Mouse (Mus musculus): Measurements from ENCODE around the gene Lgr4. TPM values are rescaled to one million over a fixed set of nuclear protein-coding genes. Genes with fewer than 3 reads are reported as not detected.

Lgr4 gene
- polyA plus RNA-seq, 2 experiments: 3.0 to 3.9 TPM

- H3K27ac ChIP-seq: no peak overlapping the region
- no peak overlapping the region for H3K4me2 ChIP-seq (ENCODE audit: low read depth)
- no peak overlapping the region for H3K9ac ChIP-seq (replicated peaks)
- H3K27me3 ChIP-seq (ENCODE audit: control insufficient read depth, insufficient read depth, low read length): no peaks in the 10 kb centered on the region
- WGBS (ENCODE audit: insufficient replicate concordance): 82% methylated on average over 4 of the region's 4 CpGs
- peaks cover 3 to 9% of the 10 kb centered on the region in 2 experiments; a peak in 3 of 4 replicates for H3K4me1 ChIP-seq (replicated peaks; ENCODE audit: control insufficient read depth in 2 of 2, insufficient read depth in 2 of 2, low read length in 1 of 2)
- ATAC-seq (ENCODE audit: insufficient read depth) (no peak), DNase-seq (ENCODE audit: low read depth in 3 of 3, low spot score in 3 of 3) (no peak)
- H3K4me3 ChIP-seq (ENCODE audit: insufficient read depth in 1 of 2, low read depth in 2 of 2, low read length in 2 of 2): no peak overlapping the region
- no peaks in the 10 kb centered on the region for H3K9me3 ChIP-seq (ENCODE audit: control insufficient read depth, low read length)
- no peaks in the 10 kb centered on the region for H3K36me3 ChIP-seq (replicated peaks; ENCODE audit: control insufficient read depth, insufficient read depth, low read depth)
- TF ChIP-seq EP300 (IDR thresholded peaks at IDR 0.05; ENCODE audit: low read depth): no peak
- TF ChIP-seq CTCF (IDR thresholded peaks at IDR 0.05; ENCODE audit: low read depth): no peak
Observed at GRCm38 (mm10) chr2:109926984-109927383, 9.5 kb downstream of the Lgr4 start.

GRCm38 (mm10) chr2:109927446-109927845, 10.0 kb downstream of the Lgr4 start:
- Histone ChIP-seq H3K36me3 (replicated peaks; ENCODE audit: control insufficient read depth, insufficient read depth, low read depth) (no peaks in the 10 kb centered on the region), H3K27me3 (ENCODE audit: control insufficient read depth, insufficient read depth, low read length) (no peaks in the 10 kb centered on the region), H3K4me1 (replicated peaks; ENCODE audit: control insufficient read depth in 2 of 2, insufficient read depth in 2 of 2, low read length in 1 of 2) (peaks cover 3 to 9% of the 10 kb centered on the region in 2 experiments; a peak in 3 of 4 replicates), H3K9me3 (ENCODE audit: control insufficient read depth, low read length) (no peaks in the 10 kb centered on the region), H3K4me3 (ENCODE audit: insufficient read depth in 1 of 2, low read depth in 2 of 2, low read length in 2 of 2) (no peak overlapping the region), H3K27ac (no peak overlapping the region), H3K9ac (replicated peaks) (no peak overlapping the region), H3K4me2 (ENCODE audit: low read depth) (no peak overlapping the region)
- DNase-seq (ENCODE audit: low read depth in 3 of 3, low spot score in 3 of 3) (no peak), ATAC-seq (ENCODE audit: insufficient read depth) (no peak)
- no peak for TF ChIP-seq CTCF (IDR thresholded peaks at IDR 0.05; ENCODE audit: low read depth)
- TF ChIP-seq EP300 (IDR thresholded peaks at IDR 0.05; ENCODE audit: low read depth): no peak
- 75% methylated on average over 7 of the region's 7 CpGs for WGBS (ENCODE audit: insufficient replicate concordance)

GRCm38 (mm10) chr2:109927876-109928275, 10.4 kb downstream of the Lgr4 start:
- no peak overlapping the region for H3K27ac ChIP-seq
- no peaks in the 10 kb centered on the region for H3K27me3 ChIP-seq (ENCODE audit: control insufficient read depth, insufficient read depth, low read length)
- no peak overlapping the region for H3K4me3 ChIP-seq (ENCODE audit: insufficient read depth in 1 of 2, low read depth in 2 of 2, low read length in 2 of 2)
- ATAC-seq (ENCODE audit: insufficient read depth): no peak
- H3K36me3 ChIP-seq (replicated peaks; ENCODE audit: control insufficient read depth, insufficient read depth, low read depth): no peaks in the 10 kb centered on the region
- H3K9ac ChIP-seq (replicated peaks): no peak overlapping the region
- DNase-seq (ENCODE audit: low read depth in 3 of 3, low spot score in 3 of 3): no peak
- H3K4me2 ChIP-seq (ENCODE audit: low read depth): no peak overlapping the region
- H3K9me3 ChIP-seq (ENCODE audit: control insufficient read depth, low read length): no peaks in the 10 kb centered on the region
- TF ChIP-seq EP300 (IDR thresholded peaks at IDR 0.05; ENCODE audit: low read depth) (no peak), CTCF (IDR thresholded peaks at IDR 0.05; ENCODE audit: low read depth) (no peak)
- peaks cover 3 to 9% of the 10 kb centered on the region in 2 experiments; a peak in 3 of 4 replicates for H3K4me1 ChIP-seq (replicated peaks; ENCODE audit: control insufficient read depth in 2 of 2, insufficient read depth in 2 of 2, low read length in 1 of 2)

GRCm38 (mm10) chr2:109928791-109929190, 11.3 kb downstream of the Lgr4 start:
- TF ChIP-seq EP300 (IDR thresholded peaks at IDR 0.05; ENCODE audit: low read depth): no peak
- TF ChIP-seq CTCF (IDR thresholded peaks at IDR 0.05; ENCODE audit: low read depth): no peak
- ATAC-seq (ENCODE audit: insufficient read depth) (no peak), DNase-seq (ENCODE audit: low read depth in 3 of 3, low spot score in 3 of 3) (no peak)
- Histone ChIP-seq H3K27ac (no peak overlapping the region), H3K36me3 (replicated peaks; ENCODE audit: control insufficient read depth, insufficient read depth, low read depth) (no peaks in the 10 kb centered on the region), H3K9me3 (ENCODE audit: control insufficient read depth, low read length) (no peaks in the 10 kb centered on the region), H3K9ac (replicated peaks) (no peak overlapping the region), H3K4me3 (ENCODE audit: insufficient read depth in 1 of 2, low read depth in 2 of 2, low read length in 2 of 2) (no peak overlapping the region), H3K4me1 (replicated peaks; ENCODE audit: control insufficient read depth in 2 of 2, insufficient read depth in 2 of 2, low read length in 1 of 2) (peaks cover 3 to 11% of the 10 kb centered on the region in 2 experiments; a peak in 3 of 4 replicates), H3K27me3 (ENCODE audit: control insufficient read depth, insufficient read depth, low read length) (no peaks in the 10 kb centered on the region), H3K4me2 (ENCODE audit: low read depth) (no peak overlapping the region)
- WGBS (ENCODE audit: insufficient replicate concordance): 70% methylated on average over 4 of the region's 4 CpGs

- ATAC-seq (ENCODE audit: insufficient read depth): peak; percentile 53
- H3K27ac ChIP-seq: no peak overlapping the region
Observed at GRCm38 (mm10) chr2:109929256-109929655, 11.8 kb downstream of the Lgr4 start.

More at GRCm38 (mm10) chr2:109929256-109929655, 11.8 kb downstream of the Lgr4 start:
- DNase-seq (ENCODE audit: low read depth in 3 of 3, low spot score in 3 of 3): no peak
- TF ChIP-seq EP300 (IDR thresholded peaks at IDR 0.05; ENCODE audit: low read depth): no peak
- no peak for TF ChIP-seq CTCF (IDR thresholded peaks at IDR 0.05; ENCODE audit: low read depth)
- peaks cover 3 to 11% of the 10 kb centered on the region in 2 experiments; a peak in 3 of 4 replicates for H3K4me1 ChIP-seq (replicated peaks; ENCODE audit: control insufficient read depth in 2 of 2, insufficient read depth in 2 of 2, low read length in 1 of 2)
- H3K9me3 ChIP-seq (ENCODE audit: control insufficient read depth, low read length): no peaks in the 10 kb centered on the region
- 24% methylated on average over 3 of the region's 3 CpGs for WGBS (ENCODE audit: insufficient replicate concordance)
- no peaks in the 10 kb centered on the region for H3K36me3 ChIP-seq (replicated peaks; ENCODE audit: control insufficient read depth, insufficient read depth, low read depth)
- H3K9ac ChIP-seq (replicated peaks): no peak overlapping the region
- no peak overlapping the region for H3K4me2 ChIP-seq (ENCODE audit: low read depth)
- no peak overlapping the region for H3K4me3 ChIP-seq (ENCODE audit: insufficient read depth in 1 of 2, low read depth in 2 of 2, low read length in 2 of 2)
- no peaks in the 10 kb centered on the region for H3K27me3 ChIP-seq (ENCODE audit: control insufficient read depth, insufficient read depth, low read length)
